Mouse (Mus musculus): ENCODE results near the gene Ccdc88c. TPM values are rescaled to one million over a fixed set of nuclear protein-coding genes. Genes with fewer than 3 reads are reported as not detected.

Gene Ccdc88c
- polyA plus RNA-seq, 1 experiment from 2014 or later = 8.4 TPM

GRCm38 (mm10) chr12:100936737-100937136 lies 92.1 kb downstream of the Ccdc88c start:
- Histone ChIP-seq H3K4me1 (no peaks in the 10 kb centered on the region), H3K9ac (no peak overlapping the region), H3K36me3 (peaks cover 99% of the 10 kb centered on the region), H3K9me3 (replicated peaks) (no peaks in the 10 kb centered on the region), H3K27ac (no peak overlapping the region), H3K27me3 (replicated peaks) (no peaks in the 10 kb centered on the region), H3K4me2 (no peak overlapping the region), H3K4me3 (no peak overlapping the region)
- 86% methylated on average over 4 of the region's 4 CpGs for WGBS (ENCODE audit: insufficient replicate concordance)
- no peak for ATAC-seq

GRCm38 (mm10) chr12:100936116-100936515 lies 92.7 kb downstream of the Ccdc88c start:
- no peak overlapping the region for H3K9ac ChIP-seq
- H3K4me1 ChIP-seq = no peaks in the 10 kb centered on the region
- H3K9me3 ChIP-seq (replicated peaks) = no peaks in the 10 kb centered on the region
- H3K36me3 ChIP-seq = peaks cover 99% of the 10 kb centered on the region
- ATAC-seq = peak; percentile 50
- H3K27me3 ChIP-seq (replicated peaks) = no peaks in the 10 kb centered on the region
- H3K4me2 ChIP-seq = no peak overlapping the region
- 14% methylated on average over 2 of the region's 2 CpGs for WGBS (ENCODE audit: insufficient replicate concordance)
- no peak overlapping the region for H3K27ac ChIP-seq
- H3K4me3 ChIP-seq = no peak overlapping the region

GRCm38 (mm10) chr12:100934796-100935195 lies 94.1 kb downstream of the Ccdc88c start:
- WGBS (ENCODE audit: insufficient replicate concordance) = 76% methylated on average over 5 of the region's 5 CpGs

GRCm38 (mm10) chr12:100931653-100932052 lies 97.2 kb downstream of the Ccdc88c start:
- H3K36me3 ChIP-seq = peaks cover 100% of the 10 kb centered on the region
- H3K27ac ChIP-seq = no peak overlapping the region
- 89% methylated on average over 14 of the region's 14 CpGs for WGBS (ENCODE audit: insufficient replicate concordance)
- H3K4me1 ChIP-seq = no peaks in the 10 kb centered on the region
- no peaks in the 10 kb centered on the region for H3K27me3 ChIP-seq (replicated peaks)
- ATAC-seq = no peak
- H3K9me3 ChIP-seq (replicated peaks) = no peaks in the 10 kb centered on the region
- no peak overlapping the region for H3K4me3 ChIP-seq
- no peak overlapping the region for H3K9ac ChIP-seq
- no peak overlapping the region for H3K4me2 ChIP-seq

More at GRCm38 (mm10) chr12:100934796-100935195, 94.1 kb downstream of the Ccdc88c start:
- Histone ChIP-seq H3K4me2 (no peak overlapping the region), H3K4me1 (no peaks in the 10 kb centered on the region), H3K9me3 (replicated peaks) (no peaks in the 10 kb centered on the region), H3K27me3 (replicated peaks) (no peaks in the 10 kb centered on the region), H3K4me3 (no peak overlapping the region), H3K9ac (no peak overlapping the region), H3K36me3 (peaks cover 99% of the 10 kb centered on the region), H3K27ac (no peak overlapping the region)
- ATAC-seq = no peak

GRCm38 (mm10) chr12:100928286-100928685 lies 100.6 kb downstream of the Ccdc88c start:
- Histone ChIP-seq H3K4me2 (no peak overlapping the region), H3K36me3 (peaks cover 96% of the 10 kb centered on the region), H3K27ac (no peak overlapping the region), H3K9ac (no peak overlapping the region), H3K4me1 (no peaks in the 10 kb centered on the region), H3K27me3 (replicated peaks) (no peaks in the 10 kb centered on the region), H3K4me3 (no peak overlapping the region), H3K9me3 (replicated peaks) (no peaks in the 10 kb centered on the region)
- WGBS (ENCODE audit: insufficient replicate concordance) = 88% methylated on average over 9 of the region's 9 CpGs
- ATAC-seq = no peak

GRCm38 (mm10) chr12:100925644-100926619 lies 102.9 kb downstream of the Ccdc88c start:
- WGBS (ENCODE audit: insufficient replicate concordance) = 72% methylated on average over 14 of the region's 14 CpGs
- no peak overlapping the region for H3K27ac ChIP-seq
- H3K27me3 ChIP-seq (replicated peaks) = no peaks in the 10 kb centered on the region
- no peaks in the 10 kb centered on the region for H3K4me1 ChIP-seq
- no peak overlapping the region for H3K4me2 ChIP-seq
- ATAC-seq = no peak
- no peak overlapping the region for H3K4me3 ChIP-seq
- H3K36me3 ChIP-seq = peaks cover 96% of the 10 kb centered on the region
- no peak overlapping the region for H3K9ac ChIP-seq
- H3K9me3 ChIP-seq (replicated peaks) = no peaks in the 10 kb centered on the region

- no peak overlapping the region for H3K4me2 ChIP-seq
- 73% methylated on average over 15 of the region's 15 CpGs for WGBS (ENCODE audit: insufficient replicate concordance)
- H3K4me1 ChIP-seq = no peaks in the 10 kb centered on the region
- no peak overlapping the region for H3K4me3 ChIP-seq
- H3K9ac ChIP-seq = no peak overlapping the region
- H3K36me3 ChIP-seq = peaks cover 95% of the 10 kb centered on the region
- no peaks in the 10 kb centered on the region for H3K9me3 ChIP-seq (replicated peaks)
- no peak overlapping the region for H3K27ac ChIP-seq
- no peaks in the 10 kb centered on the region for H3K27me3 ChIP-seq (replicated peaks)
- no peak for ATAC-seq
These were observed 104.1 kb downstream of the Ccdc88c start for GRCm38 (mm10) chr12:100924646-100925339.

GRCm38 (mm10) chr12:100910731-100911130 lies 118.1 kb downstream of the Ccdc88c start:
- Histone ChIP-seq H3K27me3 (replicated peaks) (peaks cover 45% of the 10 kb centered on the region), H3K27ac (no peak overlapping the region)
- ATAC-seq = peak; percentile 42

GRCm38 (mm10) chr12:100909765-100910164 lies 119.1 kb downstream of the Ccdc88c start:
- Histone ChIP-seq H3K27ac (no peak overlapping the region), H3K4me3 (no peak overlapping the region), H3K9ac (no peak overlapping the region), H3K36me3 (peaks cover 37% of the 10 kb centered on the region), H3K9me3 (replicated peaks) (no peaks in the 10 kb centered on the region), H3K4me2 (no peak overlapping the region), H3K27me3 (replicated peaks) (peaks cover 53% of the 10 kb centered on the region), H3K4me1 (no peaks in the 10 kb centered on the region)
- ATAC-seq = no peak
- 63% methylated on average over 6 of the region's 6 CpGs for WGBS (ENCODE audit: insufficient replicate concordance)

More at GRCm38 (mm10) chr12:100910731-100911130, 118.1 kb downstream of the Ccdc88c start:
- WGBS (ENCODE audit: insufficient replicate concordance) = 85% methylated on average over 12 of the region's 12 CpGs
- Histone ChIP-seq H3K9me3 (replicated peaks) (no peaks in the 10 kb centered on the region), H3K9ac (no peak overlapping the region), H3K4me3 (no peak overlapping the region), H3K4me1 (no peaks in the 10 kb centered on the region), H3K36me3 (peaks cover 47% of the 10 kb centered on the region), H3K4me2 (no peak overlapping the region)

GRCm38 (mm10) chr12:100908298-100909034 lies 120.4 kb downstream of the Ccdc88c start:
- no peak overlapping the region for H3K27ac ChIP-seq
- no peak overlapping the region for H3K9ac ChIP-seq
- H3K9me3 ChIP-seq (replicated peaks) = no peaks in the 10 kb centered on the region
- ATAC-seq = no peak
- no peak overlapping the region for H3K4me3 ChIP-seq
- no peaks in the 10 kb centered on the region for H3K4me1 ChIP-seq
- peaks cover 58% of the 10 kb centered on the region for H3K27me3 ChIP-seq (replicated peaks)
- H3K4me2 ChIP-seq = peak overlapping the region; percentile 62
- peaks cover 24% of the 10 kb centered on the region for H3K36me3 ChIP-seq
- WGBS (ENCODE audit: insufficient replicate concordance) = 23% methylated on average over 10 of the region's 10 CpGs

- H3K27me3 ChIP-seq (replicated peaks) = peaks cover 64% of the 10 kb centered on the region
- H3K4me2 ChIP-seq = peak within 1 kb of the TSS; percentile 62
- H3K9me3 ChIP-seq (replicated peaks) = no peaks in the 10 kb centered on the region
- peaks cover 17% of the 10 kb centered on the region for H3K36me3 ChIP-seq
- no peak within 1 kb of the TSS for H3K9ac ChIP-seq
- ATAC-seq = no peak
- peak within 1 kb of the TSS; percentile 40 for H3K4me3 ChIP-seq
- H3K4me1 ChIP-seq = no peaks in the 10 kb centered on the region
- H3K27ac ChIP-seq = no peak within 1 kb of the TSS
- 6% methylated on average over 39 of the region's 39 CpGs for WGBS (ENCODE audit: insufficient replicate concordance)
These were observed 121.1 kb downstream of the Ccdc88c start, which contains the start of gene Gpr68 for GRCm38 (mm10) chr12:100907598-100908297. TSS of gene Gpr68 (minus strand) at chr12:100908198.

All from liver, embryonic 12.5 days (tissue).